Mouse (Mus musculus): ENCODE measurements around the gene Pank4. TPM values are rescaled to one million over a fixed set of nuclear protein-coding genes. Genes with fewer than 3 reads are reported as not detected.

Gene Pank4
- polyA plus RNA-seq, 1 experiment = 37.5 TPM

- Histone ChIP-seq H3K36me3 (ENCODE audit: control insufficient read depth, insufficient read depth, low read length) (no peaks in the 10 kb centered on the region), H3K27ac (ENCODE audit: insufficient read depth, low read depth, low read length) (no peak within 1 kb of the TSS), H3K4me1 (ENCODE audit: control insufficient read depth, insufficient read depth, low read length) (peaks cover 5% of the 10 kb centered on the region; the same call in 1 of the 2 replicates), H3K4me3 (ENCODE audit: insufficient read depth, low read depth, low read length) (peak within 1 kb of the TSS; percentile 47), H3K27me3 (replicated peaks; ENCODE audit: control insufficient read depth, insufficient read depth, low read length) (peaks cover 5% of the 10 kb centered on the region; the same call in 1 of the 2 replicates)
- DNase-seq = no peak
- TF ChIP-seq POLR2A (IDR thresholded peaks at IDR 0.05; ENCODE audit: low read depth, low read length) (no peak), CTCF (conservative IDR thresholded peaks at IDR 0.05; ENCODE audit: insufficient read depth, insufficient read length, low read depth, low read length) (no peak)
- WGBS = 2% methylated on average over 65 of the region's 65 CpGs
These were observed 3.2 kb upstream of the Pank4 start, which contains the start of gene Hes5 for GRCm38 (mm10) chr4:154960690-154961225. Gene Hes5, plus strand, starts transcription at chr4:154960923.

GRCm38 (mm10) chr4:154961226-154961738 lies 2.6 kb upstream of the Pank4 start:
- WGBS = 2% methylated on average over 47 of the region's 47 CpGs
- TF ChIP-seq POLR2A (IDR thresholded peaks at IDR 0.05; ENCODE audit: low read depth, low read length) (no peak), CTCF (conservative IDR thresholded peaks at IDR 0.05; ENCODE audit: insufficient read depth, insufficient read length, low read depth, low read length) (no peak)
- Histone ChIP-seq H3K27ac (ENCODE audit: insufficient read depth, low read depth, low read length) (no peak overlapping the region), H3K4me3 (ENCODE audit: insufficient read depth, low read depth, low read length) (peak overlapping the region; percentile 47), H3K36me3 (ENCODE audit: control insufficient read depth, insufficient read depth, low read length) (no peaks in the 10 kb centered on the region), H3K27me3 (replicated peaks; ENCODE audit: control insufficient read depth, insufficient read depth, low read length) (peaks cover 5% of the 10 kb centered on the region; the same call in 1 of the 2 replicates), H3K4me1 (ENCODE audit: control insufficient read depth, insufficient read depth, low read length) (peaks cover 5% of the 10 kb centered on the region; the same call in 1 of the 2 replicates)
- peak; percentile 31 for DNase-seq

- H3K4me1 ChIP-seq (ENCODE audit: control insufficient read depth, insufficient read depth, low read length) = peaks cover 5% of the 10 kb centered on the region; the same call in 1 of the 2 replicates
- WGBS = 54% methylated on average over 13 of the region's 13 CpGs
- H3K4me3 ChIP-seq (ENCODE audit: insufficient read depth, low read depth, low read length) = no peak overlapping the region
- H3K36me3 ChIP-seq (ENCODE audit: control insufficient read depth, insufficient read depth, low read length) = no peaks in the 10 kb centered on the region
- TF ChIP-seq CTCF (conservative IDR thresholded peaks at IDR 0.05; ENCODE audit: insufficient read depth, insufficient read length, low read depth, low read length) = no peak
- TF ChIP-seq POLR2A (IDR thresholded peaks at IDR 0.05; ENCODE audit: low read depth, low read length) = no peak
- H3K27ac ChIP-seq (ENCODE audit: insufficient read depth, low read depth, low read length) = no peak overlapping the region
- DNase-seq = no peak
- H3K27me3 ChIP-seq (replicated peaks; ENCODE audit: control insufficient read depth, insufficient read depth, low read length) = peaks cover 5% of the 10 kb centered on the region; the same call in 1 of the 2 replicates
These were observed 2.0 kb upstream of the Pank4 start for GRCm38 (mm10) chr4:154961911-154962310.

GRCm38 (mm10) chr4:154962683-154963082 lies 1.2 kb upstream of the Pank4 start:
- Histone ChIP-seq H3K4me3 (ENCODE audit: insufficient read depth, low read depth, low read length) (no peak overlapping the region), H3K4me1 (ENCODE audit: control insufficient read depth, insufficient read depth, low read length) (peaks cover 5% of the 10 kb centered on the region; the same call in 1 of the 2 replicates), H3K27me3 (replicated peaks; ENCODE audit: control insufficient read depth, insufficient read depth, low read length) (peaks cover 5% of the 10 kb centered on the region; the same call in 1 of the 2 replicates), H3K27ac (ENCODE audit: insufficient read depth, low read depth, low read length) (no peak overlapping the region), H3K36me3 (ENCODE audit: control insufficient read depth, insufficient read depth, low read length) (no peaks in the 10 kb centered on the region)
- TF ChIP-seq POLR2A (IDR thresholded peaks at IDR 0.05; ENCODE audit: low read depth, low read length) (no peak), CTCF (conservative IDR thresholded peaks at IDR 0.05; ENCODE audit: insufficient read depth, insufficient read length, low read depth, low read length) (no peak)
- 88% methylated on average over 7 of the region's 7 CpGs for WGBS
- no peak for DNase-seq

GRCm38 (mm10) chr4:154963190-154963836 lies 610 bp upstream of the Pank4 start:
- no peaks in the 10 kb centered on the region for H3K36me3 ChIP-seq (ENCODE audit: control insufficient read depth, insufficient read depth, low read length)
- H3K27ac ChIP-seq (ENCODE audit: insufficient read depth, low read depth, low read length) = 0 out of 2 replicates have a peak overlapping the region, but pooled peaks have one; percentile 17
- H3K4me3 ChIP-seq (ENCODE audit: insufficient read depth, low read depth, low read length) = peak overlapping the region; percentile 74
- DNase-seq = no peak
- H3K4me1 ChIP-seq (ENCODE audit: control insufficient read depth, insufficient read depth, low read length) = peaks cover 5% of the 10 kb centered on the region; the same call in 1 of the 2 replicates
- WGBS = 57% methylated on average over 11 of the region's 11 CpGs
- TF ChIP-seq CTCF (conservative IDR thresholded peaks at IDR 0.05; ENCODE audit: insufficient read depth, insufficient read length, low read depth, low read length) (no peak), POLR2A (IDR thresholded peaks at IDR 0.05; ENCODE audit: low read depth, low read length) (no peak)
- H3K27me3 ChIP-seq (replicated peaks; ENCODE audit: control insufficient read depth, insufficient read depth, low read length) = peaks cover 5% of the 10 kb centered on the region; the same call in 1 of the 2 replicates

GRCm38 (mm10) chr4:154964581-154965235 lies 785 bp downstream of the Pank4 start:
- TF ChIP-seq POLR2A (IDR thresholded peaks at IDR 0.05; ENCODE audit: low read depth, low read length) (no peak), CTCF (conservative IDR thresholded peaks at IDR 0.05; ENCODE audit: insufficient read depth, insufficient read length, low read depth, low read length) (no peak)
- WGBS = 1% methylated on average over 36 of the region's 36 CpGs
- peaks cover 5% of the 10 kb centered on the region; the same call in 1 of the 2 replicates for H3K4me1 ChIP-seq (ENCODE audit: control insufficient read depth, insufficient read depth, low read length)

More at GRCm38 (mm10) chr4:154964581-154965235, 785 bp downstream of the Pank4 start:
- H3K36me3 ChIP-seq (ENCODE audit: control insufficient read depth, insufficient read depth, low read length) = 0 out of 2 replicates have a peak, but pooled peaks cover 3% of the 10 kb centered on the region
- peaks cover 5% of the 10 kb centered on the region; the same call in 1 of the 2 replicates for H3K27me3 ChIP-seq (replicated peaks; ENCODE audit: control insufficient read depth, insufficient read depth, low read length)
- peak overlapping the region; percentile 74 for H3K4me3 ChIP-seq (ENCODE audit: insufficient read depth, low read depth, low read length)
- H3K27ac ChIP-seq (ENCODE audit: insufficient read depth, low read depth, low read length) = 0 out of 2 replicates have a peak overlapping the region, but pooled peaks have one; percentile 5
- DNase-seq = no peak
